Mouse (Mus musculus): Measurements from ENCODE around the gene Ptger1.

- TF ChIP-seq CTCF (IDR thresholded peaks at IDR 0.05; ENCODE audit: extremely low read depth, insufficient read depth, low read length) (no peak), POLR2A (IDR thresholded peaks at IDR 0.05; ENCODE audit: extremely low read depth, insufficient read depth, low read length) (no peak)
Measured at GRCm38 (mm10) chr8:83674497-83674896, 8.0 kb downstream of the Ptger1 start.

Data from cortical plate, adult 2 months (tissue).